Comparison of ENCODE assay signal across 24 mouse cellular contexts in genomic region chr3:142104027-142104805, GRCm38 (mm10).
A peak's percentile ranks its signal among the peaks of the same experiment; 100 is the strongest.
DNase-seq lines count a peak whose midpoint lies in the region; ATAC-seq and TF ChIP-seq lines count a peak whose summit lies in the region.
"Had no signal": no experiment of that assay in that cellular context is flagged by ENCODE, and none has a peak within 500 bp of the region (broad histone marks: within the 10 kb centered on the region; RNA-seq: fewer than 3 reads in every experiment).

No protein-coding gene starts in this region.

- 0 out of 2 replicates have a peak, but pooled peaks cover 3% of the 10 kb centered on the region for H3K4me1 ChIP-seq in lung, embryonic 14.5 days (ENCODE audit: insufficient read depth)
- H3K4me1 ChIP-seq in lung, postnatal 0 days (ENCODE audit: insufficient read depth, low read depth, low read length): no peaks in the 10 kb centered on the region
- peaks cover 3% of the 10 kb centered on the region; the same call in 1 of the 2 replicates for H3K4me1 ChIP-seq in midbrain, embryonic 12.5 days
- H3K4me1 ChIP-seq: embryonic facial prominence, embryonic 13.5 days; forebrain, embryonic 12.5 days; intestine, embryonic 15.5 days; liver, embryonic 13.5 days had no signal

- H3K27ac ChIP-seq in lung, embryonic 14.5 days (ENCODE audit: low read depth): no peak overlapping the region
- H3K27ac ChIP-seq in lung, postnatal 0 days (ENCODE audit: low read length): no peak overlapping the region
- peak overlapping the region; percentile 20; the same call in 1 of the 2 replicates for H3K27ac ChIP-seq in midbrain, embryonic 12.5 days (replicated peaks)
- H3K27ac ChIP-seq: embryonic facial prominence, embryonic 13.5 days; forebrain, embryonic 12.5 days; intestine, embryonic 15.5 days; liver, embryonic 13.5 days; stomach, postnatal 0 days had no signal

- TF ChIP-seq EP300 in lung, postnatal 0 days (IDR thresholded peaks at IDR 0.05): no peak

- H3K4me3 ChIP-seq in lung, embryonic 14.5 days (ENCODE audit: low read depth, low read length): no peak overlapping the region
- H3K4me3 ChIP-seq in lung, postnatal 0 days (ENCODE audit: low read depth, low read length): no peak overlapping the region
- H3K4me3 ChIP-seq in midbrain, embryonic 12.5 days: no peak overlapping the region
- H3K4me3 ChIP-seq: embryonic facial prominence, embryonic 13.5 days; erythroblast, embryonic 14.5 days; forebrain, embryonic 12.5 days; intestine, embryonic 15.5 days; liver, embryonic 13.5 days had no signal

- 69% methylated on average over 10 of the region's 10 CpGs for WGBS in lung, embryonic 14.5 days
- 68% methylated on average over 10 of the region's 10 CpGs for WGBS in lung, postnatal 0 days
- 80% methylated on average over 10 of the region's 10 CpGs for WGBS in midbrain, embryonic 12.5 days

- no peak overlapping the region for H3K9ac ChIP-seq in lung, embryonic 14.5 days
- H3K9ac ChIP-seq in lung, postnatal 0 days (replicated peaks; ENCODE audit: low read depth): no peak overlapping the region
- no peak overlapping the region for H3K9ac ChIP-seq in midbrain, embryonic 12.5 days (replicated peaks)
- H3K9ac ChIP-seq: embryonic facial prominence, embryonic 13.5 days; forebrain, embryonic 12.5 days; intestine, embryonic 15.5 days; liver, embryonic 13.5 days had no signal

- TF ChIP-seq POLR2A in brain, embryonic 14.5 days (IDR thresholded peaks at IDR 0.05; ENCODE audit: borderline replicate concordance, extremely low read depth, insufficient read depth, insufficient read length, poor library complexity, severe bottlenecking): no peak

- no peak overlapping the region for H3K4me2 ChIP-seq in lung, embryonic 14.5 days
- no peak overlapping the region for H3K4me2 ChIP-seq in lung, postnatal 0 days (replicated peaks; ENCODE audit: low read depth, low read length)
- H3K4me2 ChIP-seq in midbrain, embryonic 12.5 days (replicated peaks): no peak overlapping the region
- H3K4me2 ChIP-seq: embryonic facial prominence, embryonic 13.5 days; forebrain, embryonic 12.5 days; heart, embryonic 11.5 days; intestine, embryonic 15.5 days; liver, embryonic 13.5 days had no signal

- ATAC-seq in lung, embryonic 14.5 days (ENCODE audit: insufficient read depth): peak; percentile 62; the same call in 1 of the 2 replicates
- no peak for ATAC-seq in lung, postnatal 0 days
- peak; percentile 59 for ATAC-seq in midbrain, embryonic 12.5 days (ENCODE audit: low FRiP score, low read depth)
- ATAC-seq: intestine, embryonic 15.5 days had no signal

- TF ChIP-seq CTCF in lung, embryonic 14.5 days (IDR thresholded peaks at IDR 0.05; ENCODE audit: low read depth): no peak
- TF ChIP-seq CTCF in lung, postnatal 0 days (IDR thresholded peaks at IDR 0.05): no peak
- no peak for TF ChIP-seq CTCF in brain, embryonic 14.5 days (IDR thresholded peaks at IDR 0.05; ENCODE audit: borderline replicate concordance, extremely low read depth, insufficient read depth, insufficient read length)

- H3K27me3 ChIP-seq in lung, embryonic 14.5 days (ENCODE audit: insufficient read depth, low read length): no peaks in the 10 kb centered on the region
- no peaks in the 10 kb centered on the region for H3K27me3 ChIP-seq in lung, postnatal 0 days (replicated peaks; ENCODE audit: insufficient read depth, low read length)
- H3K27me3 ChIP-seq in midbrain, embryonic 12.5 days: no peaks in the 10 kb centered on the region
- H3K27me3 ChIP-seq: embryonic facial prominence, embryonic 13.5 days; forebrain, embryonic 12.5 days; intestine, embryonic 15.5 days; liver, embryonic 13.5 days had no signal

- peak; percentile 15 to 34 for DNase-seq in cerebellum, postnatal 14 days
- DNase-seq in cerebellum, adult 9-11 months: no peak
- DNase-seq in lung, embryonic 14.5 days: peak; percentile 5
- DNase-seq in lung, postnatal 0 days (ENCODE audit: low spot score): no peak
- peak; percentile 25 for DNase-seq in brain, embryonic 14.5 days (ENCODE audit: low read depth)
- no peak for DNase-seq in urinary bladder, postnatal 25 days (ENCODE audit: low spot score)
- DNase-seq in kidney, adult 8-10 months: no peak
- DNase-seq: adrenal gland, postnatal 10 days; cerebellum, adult 2 months; gastrocnemius, postnatal 10 days; heart, adult 11 months; kidney, adult 9 months; liver, embryonic 13.5 days; lung, adult 2 months; right cerebral cortex, postnatal 14 days; thymus, adult 2 months; thymus, postnatal 4 days had no signal

- H3K9me3 ChIP-seq in lung, embryonic 14.5 days (ENCODE audit: low read depth, low read length): peaks cover 3% of the 10 kb centered on the region; the same call in 1 of the 2 replicates
- peaks cover 3% of the 10 kb centered on the region; the same call in 1 of the 2 replicates for H3K9me3 ChIP-seq in lung, postnatal 0 days (ENCODE audit: low read length)
- H3K9me3 ChIP-seq in midbrain, embryonic 12.5 days: no peaks in the 10 kb centered on the region
- H3K9me3 ChIP-seq: forebrain, embryonic 12.5 days; intestine, embryonic 15.5 days; liver, embryonic 13.5 days had no signal

- H3K36me3 ChIP-seq in lung, embryonic 14.5 days (ENCODE audit: insufficient read depth): no peaks in the 10 kb centered on the region
- H3K36me3 ChIP-seq in lung, postnatal 0 days (ENCODE audit: insufficient read depth, low read length): no peaks in the 10 kb centered on the region
- no peaks in the 10 kb centered on the region for H3K36me3 ChIP-seq in midbrain, embryonic 12.5 days
- H3K36me3 ChIP-seq: embryonic facial prominence, embryonic 13.5 days; intestine, embryonic 15.5 days; liver, embryonic 13.5 days had no signal

Comparison
In these comparisons a context has a peak if more than half of its experiments do, and no peak if none do; other contexts are left out.
1. DNase-seq: peak in cerebellum, postnatal 14 days (2 of 2), lung, embryonic 14.5 days (single experiment) and brain, embryonic 14.5 days (single experiment); none in cerebellum, adult 9-11 months (single experiment), lung, postnatal 0 days (single experiment), urinary bladder, postnatal 25 days (single experiment) and kidney, adult 8-10 months (0 of 2).